Mouse (Mus musculus) subcutaneous adipose tissue, adult 2 months (tissue): Measurements from ENCODE around the gene Stx17. TPM values are rescaled to one million over a fixed set of nuclear protein-coding genes. Genes with fewer than 3 reads are reported as not detected.

Source experiments
- polyA plus RNA-seq: library from polyadenylated mRNA; depleted of rRNA; stranded (reverse); fragments of >200 nt; gene quantifications from 2 replicates; pipeline ENCODE4 v1.2.3, GENCODE M21; 2012; ENCODE audit warnings: low replicate concordance; rRNA removed

Gene Stx17
- 10.7 and 11.2 TPM in 2 replicates for polyA plus RNA-seq

GRCm38 (mm10) chr4:48124773-48125469 is at the start of gene Stx17:
TSS of gene Stx17 (plus strand) at chr4:48124915.

Other genes starting within 250 kb of the Stx17 start
- gene Nr4a3, start 79.8 kb upstream of the Stx17 start, polyA plus RNA-seq = 0.84 and 1.1 TPM in 2 replicates
- 13.2 and 14.8 TPM in 2 replicates for gene Erp44, start 154.6 kb downstream of the Stx17 start, polyA plus RNA-seq
- gene Invs, start 154.8 kb downstream of the Stx17 start, polyA plus RNA-seq = 4.5 and 6.7 TPM in 2 replicates